Mouse (Mus musculus) erythroblast, embryonic 14.5 days (primary cell): ENCODE results near the gene Xrcc5.

Source experiments
- GATA1 ChIP-seq: IDR thresholded peaks from 2 replicates; pipeline ENCODE4 v1.6.1; 2012; ENCODE audit warnings: low read length, inconsistent platforms, mixed read lengths
- TAL1 ChIP-seq: IDR thresholded peaks from 3 replicates; pipeline ENCODE4 v1.6.1; 2012; ENCODE audit warnings: low read length, inconsistent platforms, mixed read lengths

DNA sequence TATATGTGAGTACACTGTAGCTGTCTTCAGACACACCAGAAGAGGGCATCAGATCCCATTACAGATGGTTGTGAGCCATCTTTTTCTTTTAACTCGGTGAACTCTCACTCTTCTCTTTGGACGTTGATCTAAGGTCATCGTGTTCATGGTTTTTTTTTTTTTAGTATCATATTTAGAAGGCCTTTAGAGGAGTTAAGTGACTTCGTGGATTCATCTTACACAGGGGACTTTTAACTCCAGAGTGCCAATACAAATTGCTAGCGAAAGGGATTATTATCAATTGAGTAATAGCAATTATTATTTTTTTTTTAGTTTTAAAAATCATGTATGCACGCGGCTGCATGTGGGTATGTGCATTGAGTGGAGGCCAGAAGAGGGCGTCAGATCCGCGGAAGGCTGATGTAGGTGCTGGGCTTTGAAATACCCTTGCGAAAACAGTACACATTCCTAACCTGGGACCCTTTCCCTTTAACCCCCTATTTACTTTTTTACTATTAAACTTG is 491 bp upstream of the Xrcc5 start:
- TF ChIP-seq TAL1 (no peak), GATA1 (no peak)
